Mouse (Mus musculus) midbrain, embryonic 16.5 days (tissue): ENCODE data around the gene Tbc1d2b. TPM values are rescaled to one million over a fixed set of nuclear protein-coding genes. Genes with fewer than 3 reads are reported as not detected.

Experiments used
- ATAC-seq: fragments of 200-750 bp; cut with Nextera tagmentation; 2 replicates; pipeline ENCODE4 v1.8.0; 2017; ENCODE audit warnings: moderate TSS enrichment
- H3K27ac ChIP-seq: fragments of 300-500 bp; sonication (generic); 2 replicates; pipeline ENCODE4 v1.5.1; 2014; ENCODE audit warnings: mild to moderate bottlenecking, low read length, mixed read lengths
- H3K27me3 ChIP-seq: fragments of 300-500 bp; sonication (generic); 2 replicates; pipeline ENCODE4 v1.6.1; 2014; ENCODE audit warnings: low read depth, low read length, mixed read lengths; ENCODE audit not compliant: control insufficient read depth, insufficient read depth
- H3K36me3 ChIP-seq: fragments of 300-500 bp; sonication (generic); 2 replicates; pipeline ENCODE4 v1.6.1; 2014; ENCODE audit warnings: mild to moderate bottlenecking, low read length, moderate library complexity, mixed read lengths; ENCODE audit not compliant: control insufficient read depth, insufficient read depth
- H3K4me1 ChIP-seq: fragments of 300-500 bp; sonication (generic); 2 replicates; pipeline ENCODE4 v1.6.1; 2014; ENCODE audit warnings: mild to moderate bottlenecking, low read length, mixed read lengths; ENCODE audit not compliant: control insufficient read depth, insufficient read depth
- H3K4me2 ChIP-seq: fragments of 300-500 bp; sonication (generic); 2 replicates; pipeline ENCODE4 v1.6.1; 2014; ENCODE audit warnings: mild to moderate bottlenecking, low read length, mixed read lengths
- H3K4me3 ChIP-seq: fragments of 300-500 bp; sonication (generic); 2 replicates; pipeline ENCODE4 v1.5.1; 2014; ENCODE audit warnings: low read depth, mild to moderate bottlenecking, low read length, moderate library complexity, mixed read lengths
- H3K9ac ChIP-seq: fragments of 300-500 bp; sonication (generic); 2 replicates; pipeline ENCODE4 v1.6.1; 2014; ENCODE audit warnings: low read depth, low read length, mixed read lengths
- H3K9me3 ChIP-seq: fragments of 300-500 bp; sonication (generic); replicated peaks from 2 replicates; pipeline ENCODE4 v1.6.1; 2014; ENCODE audit warnings: mild to moderate bottlenecking, low read length, mixed read lengths; ENCODE audit not compliant: control insufficient read depth, poor library complexity, severe bottlenecking
- WGBS: fragments of 180-500 bp; shearing (Covaris S2); extraction: QIAGEN DNeasy Blood & Tissue Kit; methylation state at CpG from one replicate; pipeline ENCODE4 v1.1.7; 2014; 5-methylcytosine and 5-hydroxymethylcytosine counted together
- polyA plus RNA-seq: library from polyadenylated mRNA; unstranded; fragments of >200 nt; fragmentation: Nextera tagmentation; extraction: Ambion mirVana; gene quantifications from 2 replicates; pipeline ENCODE4 v1.2.1, GENCODE M21; 2015

Gene Tbc1d2b
- polyA plus RNA-seq, 1 experiment from 2014 or later: 7.3 TPM

- Histone ChIP-seq H3K9ac (no peak overlapping the region), H3K36me3 (peaks cover 17% of the 10 kb centered on the region), H3K9me3 (no peaks in the 10 kb centered on the region), H3K27me3 (no peaks in the 10 kb centered on the region), H3K27ac (no peak overlapping the region), H3K4me2 (no peak overlapping the region), H3K4me1 (no peaks in the 10 kb centered on the region), H3K4me3 (no peak overlapping the region)
- 90% methylated on average over 6 of the region's 6 CpGs for WGBS
- no peak for ATAC-seq
Observed at GRCm38 (mm10) chr9:90208655-90209054, 61.9 kb downstream of the Tbc1d2b start.

GRCm38 (mm10) chr9:90207808-90208207 lies 62.8 kb downstream of the Tbc1d2b start:
- Histone ChIP-seq H3K9me3 (no peaks in the 10 kb centered on the region), H3K27me3 (no peaks in the 10 kb centered on the region), H3K27ac (no peak overlapping the region), H3K9ac (no peak overlapping the region), H3K4me2 (no peak overlapping the region), H3K4me1 (no peaks in the 10 kb centered on the region), H3K36me3 (peaks cover 15% of the 10 kb centered on the region), H3K4me3 (no peak overlapping the region)
- WGBS: 83% methylated on average over 8 of the region's 8 CpGs
- no peak for ATAC-seq

GRCm38 (mm10) chr9:90206500-90206899 lies 64.1 kb downstream of the Tbc1d2b start:
- Histone ChIP-seq H3K27ac (no peak overlapping the region), H3K9ac (no peak overlapping the region), H3K4me3 (no peak overlapping the region), H3K4me1 (no peaks in the 10 kb centered on the region), H3K27me3 (no peaks in the 10 kb centered on the region), H3K36me3 (peaks cover 15% of the 10 kb centered on the region), H3K4me2 (no peak overlapping the region), H3K9me3 (no peaks in the 10 kb centered on the region)
- peak; percentile 64; the same call in 1 of the 2 replicates for ATAC-seq
- 39% methylated on average over 2 of the region's 2 CpGs for WGBS

GRCm38 (mm10) chr9:90204396-90204915 lies 66.1 kb downstream of the Tbc1d2b start:
- no peaks in the 10 kb centered on the region for H3K4me1 ChIP-seq
- H3K36me3 ChIP-seq: peaks cover 20% of the 10 kb centered on the region
- ATAC-seq: no peak
- H3K27ac ChIP-seq: no peak overlapping the region
- no peak overlapping the region for H3K4me3 ChIP-seq
- H3K9ac ChIP-seq: no peak overlapping the region
- H3K27me3 ChIP-seq: no peaks in the 10 kb centered on the region
- WGBS: 65% methylated on average over 8 of the region's 8 CpGs
- no peak overlapping the region for H3K4me2 ChIP-seq
- H3K9me3 ChIP-seq: no peaks in the 10 kb centered on the region

- WGBS: 83% methylated on average over 5 of the region's 5 CpGs
- H3K4me2 ChIP-seq: no peak overlapping the region
- no peaks in the 10 kb centered on the region for H3K4me1 ChIP-seq
- no peak overlapping the region for H3K9ac ChIP-seq
- no peak overlapping the region for H3K27ac ChIP-seq
- H3K36me3 ChIP-seq: peaks cover 19% of the 10 kb centered on the region
- H3K9me3 ChIP-seq: no peaks in the 10 kb centered on the region
- H3K4me3 ChIP-seq: no peak overlapping the region
- no peak for ATAC-seq
- H3K27me3 ChIP-seq: no peaks in the 10 kb centered on the region
Observed at GRCm38 (mm10) chr9:90203233-90203632, 67.4 kb downstream of the Tbc1d2b start.

- H3K4me1 ChIP-seq: no peaks in the 10 kb centered on the region
- 64% methylated on average over 4 of the region's 4 CpGs for WGBS
- H3K4me2 ChIP-seq: no peak overlapping the region
- no peak overlapping the region for H3K27ac ChIP-seq
- no peaks in the 10 kb centered on the region for H3K9me3 ChIP-seq
- ATAC-seq: no peak
- no peak overlapping the region for H3K9ac ChIP-seq
- H3K27me3 ChIP-seq: no peaks in the 10 kb centered on the region
- H3K36me3 ChIP-seq: peaks cover 16% of the 10 kb centered on the region; the same call in 1 of the 2 replicates
- H3K4me3 ChIP-seq: no peak overlapping the region
Observed at GRCm38 (mm10) chr9:90201541-90201940, 69.1 kb downstream of the Tbc1d2b start.

GRCm38 (mm10) chr9:90201096-90201495 lies 69.5 kb downstream of the Tbc1d2b start:
- H3K4me1 ChIP-seq: no peaks in the 10 kb centered on the region
- H3K4me2 ChIP-seq: no peak overlapping the region
- H3K27me3 ChIP-seq: no peaks in the 10 kb centered on the region
- H3K4me3 ChIP-seq: no peak overlapping the region
- H3K9me3 ChIP-seq: no peaks in the 10 kb centered on the region
- peaks cover 16% of the 10 kb centered on the region; the same call in 1 of the 2 replicates for H3K36me3 ChIP-seq
- no peak for ATAC-seq
- no peak overlapping the region for H3K27ac ChIP-seq
- H3K9ac ChIP-seq: no peak overlapping the region
- WGBS: 80% methylated on average over 7 of the region's 7 CpGs

GRCm38 (mm10) chr9:90200501-90200900 lies 70.1 kb downstream of the Tbc1d2b start:
- Histone ChIP-seq H3K9ac (no peak overlapping the region), H3K27me3 (no peaks in the 10 kb centered on the region), H3K4me1 (no peaks in the 10 kb centered on the region), H3K9me3 (no peaks in the 10 kb centered on the region), H3K36me3 (peaks cover 16% of the 10 kb centered on the region; the same call in 1 of the 2 replicates), H3K4me2 (no peak overlapping the region), H3K4me3 (no peak overlapping the region), H3K27ac (no peak overlapping the region)
- no peak for ATAC-seq
- 96% methylated on average over 4 of the region's 4 CpGs for WGBS

- Histone ChIP-seq H3K4me1 (no peaks in the 10 kb centered on the region), H3K4me2 (no peak overlapping the region), H3K9me3 (no peaks in the 10 kb centered on the region), H3K4me3 (no peak overlapping the region), H3K9ac (no peak overlapping the region), H3K36me3 (peaks cover 16% of the 10 kb centered on the region; the same call in 1 of the 2 replicates), H3K27ac (no peak overlapping the region), H3K27me3 (no peaks in the 10 kb centered on the region)
- WGBS: 98% methylated on average over 18 of the region's 18 CpGs
- ATAC-seq: no peak
Observed at GRCm38 (mm10) chr9:90199611-90200010, 71.0 kb downstream of the Tbc1d2b start.
